Mouse (Mus musculus) stomach, embryonic 14.5 days (tissue): ENCODE data around the gene Herc1. TPM values are rescaled to one million over a fixed set of nuclear protein-coding genes. Genes with fewer than 3 reads are reported as not detected.
"Not testable (repeated sequence)": the region's sequence is repeated elsewhere in the genome, so short reads cannot be mapped to it uniquely, and the experiment has no call there.

Experiments used
- ATAC-seq: fragments of 200-750 bp; cut with Nextera tagmentation; 2 replicates; pipeline ENCODE4 v1.8.0; 2017; ENCODE audit warnings: low read depth, moderate TSS enrichment; ENCODE audit not compliant: insufficient number of reproducible peaks, insufficient read depth, low FRiP score
- H3K27ac ChIP-seq: fragments of 300-500 bp; sonication (generic); 2 replicates; pipeline ENCODE4 v1.5.1; 2014; ENCODE audit warnings: mild to moderate bottlenecking, low read length, moderate library complexity, mixed read lengths
- H3K27me3 ChIP-seq: fragments of 300-500 bp; sonication (generic); 2 replicates; pipeline ENCODE4 v1.6.1; 2014; ENCODE audit warnings: low read length, control low read depth, mixed read lengths; ENCODE audit not compliant: control insufficient read depth, insufficient read depth
- H3K36me3 ChIP-seq: fragments of 300-500 bp; sonication (generic); 2 replicates; pipeline ENCODE4 v1.6.1; 2014; ENCODE audit warnings: mild to moderate bottlenecking, control low read depth, low read length, moderate library complexity, mixed read lengths; ENCODE audit not compliant: control insufficient read depth, insufficient read depth
- H3K4me1 ChIP-seq: fragments of 300-500 bp; sonication (generic); 2 replicates; pipeline ENCODE4 v1.6.1; 2014; ENCODE audit warnings: low read length, control low read depth, mixed read lengths; ENCODE audit not compliant: control insufficient read depth, insufficient read depth
- H3K4me2 ChIP-seq: fragments of 300-500 bp; sonication (generic); replicated peaks from 2 replicates; pipeline ENCODE4 v1.6.1; 2014; ENCODE audit warnings: low read depth, low read length, control low read depth
- H3K4me3 ChIP-seq: fragments of 300-500 bp; sonication (generic); 2 replicates; pipeline ENCODE4 v1.5.1; 2014; ENCODE audit warnings: low read depth, low read length, control low read depth
- H3K9ac ChIP-seq: fragments of 300-500 bp; sonication (generic); replicated peaks from 2 replicates; pipeline ENCODE4 v1.6.1; 2014; ENCODE audit warnings: low read depth, mild to moderate bottlenecking, control low read depth, low read length, moderate library complexity, mixed read lengths
- H3K9me3 ChIP-seq: fragments of 300-500 bp; sonication (generic); 2 replicates; pipeline ENCODE4 v1.6.1; 2016; ENCODE audit warnings: low read depth, low read length, control low read depth; ENCODE audit not compliant: control insufficient read depth
- WGBS: fragments of 180-500 bp; shearing (Covaris S2); extraction: QIAGEN DNeasy Blood & Tissue Kit; methylation state at CpG from one replicate; pipeline ENCODE4 v1.1.7; 2014; 5-methylcytosine and 5-hydroxymethylcytosine counted together
- polyA plus RNA-seq: library from polyadenylated mRNA; unstranded; fragments of >200 nt; fragmentation: Nextera tagmentation; extraction: Ambion mirVana; gene quantifications from 2 replicates; pipeline ENCODE4 v1.2.1, GENCODE M21; 2014

Gene Herc1
- polyA plus RNA-seq, 1 experiment from 2014 or later = 30.7 TPM

- no peak overlapping the region for H3K9ac ChIP-seq
- no peaks in the 10 kb centered on the region for H3K36me3 ChIP-seq
- no peak overlapping the region for H3K4me3 ChIP-seq
- WGBS = 82% methylated on average over 14 of the region's 14 CpGs
- no peaks in the 10 kb centered on the region for H3K9me3 ChIP-seq
- H3K27ac ChIP-seq = no peak overlapping the region
- no peaks in the 10 kb centered on the region for H3K27me3 ChIP-seq
- no peak for ATAC-seq
- H3K4me1 ChIP-seq = no peaks in the 10 kb centered on the region
- no peak overlapping the region for H3K4me2 ChIP-seq
These were observed 10.0 kb downstream of the Herc1 start for GRCm38 (mm10) chr9:66360143-66360690.

DNA sequence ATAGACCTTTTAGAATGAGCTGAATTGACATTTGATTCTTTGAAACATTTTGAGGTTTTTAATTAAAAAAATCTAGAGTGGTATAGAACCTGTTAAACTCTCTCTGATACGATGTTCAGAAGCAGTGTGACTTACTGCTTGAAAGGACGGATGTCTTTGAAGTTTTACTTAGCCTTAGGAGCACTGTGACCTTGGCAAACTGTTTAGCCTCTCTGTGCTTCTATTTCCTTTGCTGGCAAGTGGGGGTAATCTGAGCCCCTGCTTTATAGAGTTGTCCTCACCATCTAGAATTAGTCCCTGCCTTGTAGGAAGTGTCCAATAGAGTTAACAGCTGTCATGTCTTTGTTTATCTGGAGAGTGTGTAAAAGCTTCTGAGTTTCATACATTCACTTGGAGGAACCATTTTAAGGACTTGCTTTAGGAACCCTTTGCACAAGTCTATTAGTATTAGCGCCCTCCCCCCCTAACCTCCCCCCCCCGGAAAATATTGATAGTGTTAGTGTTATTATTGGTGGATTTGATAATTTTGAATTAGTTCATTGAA, 18.7 kb downstream of the Herc1 start:
- Histone ChIP-seq H3K4me3 (no peak overlapping the region), H3K9me3 (no peaks in the 10 kb centered on the region), H3K4me2 (no peak overlapping the region), H3K27me3 (no peaks in the 10 kb centered on the region), H3K4me1 (no peaks in the 10 kb centered on the region), H3K9ac (no peak overlapping the region), H3K27ac (no peak overlapping the region), H3K36me3 (peaks cover 9% of the 10 kb centered on the region)
- ATAC-seq = no peak
- WGBS = 70% methylated on average over 4 of the region's 4 CpGs

DNA sequence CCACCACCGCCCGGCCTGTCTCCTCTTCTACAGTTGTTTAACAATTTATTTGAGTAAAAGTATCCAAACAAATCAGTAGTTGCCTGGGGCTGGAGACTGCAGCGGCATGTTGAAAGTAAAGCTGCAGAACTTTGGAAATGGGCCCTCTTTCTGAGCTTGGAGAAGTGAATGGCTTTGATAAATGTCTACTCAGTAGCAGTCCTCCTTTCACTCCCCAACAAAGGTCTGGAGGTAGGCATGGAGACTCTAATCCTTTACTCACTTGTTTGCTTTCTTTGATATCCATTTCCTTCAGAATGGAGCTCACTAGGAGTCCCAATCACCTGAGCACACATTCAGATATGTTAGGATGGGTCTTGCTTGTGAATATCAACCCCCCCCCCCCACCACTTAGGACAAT, 20.1 kb downstream of the Herc1 start:
- no peaks in the 10 kb centered on the region for H3K27me3 ChIP-seq
- no peak overlapping the region for H3K4me3 ChIP-seq
- no peaks in the 10 kb centered on the region for H3K9me3 ChIP-seq
- H3K36me3 ChIP-seq = peaks cover 9% of the 10 kb centered on the region
- no peaks in the 10 kb centered on the region for H3K4me1 ChIP-seq
- H3K27ac ChIP-seq = no peak overlapping the region
- H3K4me2 ChIP-seq = no peak overlapping the region
- H3K9ac ChIP-seq = no peak overlapping the region
- ATAC-seq = no peak
- 61% methylated on average over 3 of the region's 3 CpGs for WGBS

DNA sequence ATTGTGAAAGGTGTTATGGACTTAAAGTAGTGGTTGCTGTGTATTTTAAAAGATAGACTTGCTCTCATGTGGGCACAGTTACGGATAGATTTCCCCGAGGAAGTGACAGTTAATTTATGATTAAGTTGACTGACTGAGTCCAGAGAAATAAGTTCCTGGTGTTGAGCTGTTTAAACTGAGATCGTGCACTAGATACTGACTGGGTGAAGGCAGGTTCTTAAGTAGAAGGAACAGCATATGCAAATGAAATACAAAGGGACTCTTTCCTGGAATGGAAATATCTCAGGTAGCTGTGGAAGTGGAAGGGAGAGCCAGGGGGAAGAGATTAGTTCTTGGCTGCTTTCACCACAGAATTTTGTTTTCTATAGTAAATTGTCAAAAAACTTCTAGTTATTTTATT, 20.6 kb downstream of the Herc1 start:
- no peaks in the 10 kb centered on the region for H3K4me1 ChIP-seq
- ATAC-seq = no peak
- no peaks in the 10 kb centered on the region for H3K27me3 ChIP-seq
- no peak overlapping the region for H3K9ac ChIP-seq
- peaks cover 9% of the 10 kb centered on the region for H3K36me3 ChIP-seq
- H3K4me3 ChIP-seq = no peak overlapping the region
- no peak overlapping the region for H3K27ac ChIP-seq
- WGBS = 39% methylated on average over 3 of the region's 3 CpGs
- no peak overlapping the region for H3K4me2 ChIP-seq
- no peaks in the 10 kb centered on the region for H3K9me3 ChIP-seq

DNA sequence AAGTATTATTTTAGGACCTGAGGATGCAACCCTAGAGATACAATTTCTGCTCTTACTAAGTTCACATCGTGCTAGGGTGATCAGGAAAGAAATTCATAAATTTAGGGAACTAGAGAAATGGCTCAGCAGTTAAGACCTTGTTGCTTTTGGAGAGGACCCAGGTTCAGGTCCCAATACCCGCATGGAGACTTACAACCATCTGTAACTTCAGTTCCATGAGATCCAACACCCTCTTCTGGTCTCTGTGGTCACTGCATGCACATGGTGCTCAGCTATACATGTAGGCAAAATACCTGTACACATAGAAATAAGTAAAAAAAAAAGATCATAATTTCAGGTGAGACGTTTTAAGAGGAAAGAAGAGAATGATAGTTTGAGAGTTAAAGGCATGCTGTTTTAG, 23.2 kb downstream of the Herc1 start:
- no peak overlapping the region for H3K4me3 ChIP-seq
- ATAC-seq = no peak
- H3K27ac ChIP-seq = no peak overlapping the region
- H3K9me3 ChIP-seq = no peaks in the 10 kb centered on the region
- no peak overlapping the region for H3K9ac ChIP-seq
- H3K36me3 ChIP-seq = peaks cover 9% of the 10 kb centered on the region
- H3K4me2 ChIP-seq = no peak overlapping the region
- H3K27me3 ChIP-seq = no peaks in the 10 kb centered on the region
- H3K4me1 ChIP-seq = no peaks in the 10 kb centered on the region
- WGBS = 91% methylated on average over 3 of the region's 3 CpGs

DNA sequence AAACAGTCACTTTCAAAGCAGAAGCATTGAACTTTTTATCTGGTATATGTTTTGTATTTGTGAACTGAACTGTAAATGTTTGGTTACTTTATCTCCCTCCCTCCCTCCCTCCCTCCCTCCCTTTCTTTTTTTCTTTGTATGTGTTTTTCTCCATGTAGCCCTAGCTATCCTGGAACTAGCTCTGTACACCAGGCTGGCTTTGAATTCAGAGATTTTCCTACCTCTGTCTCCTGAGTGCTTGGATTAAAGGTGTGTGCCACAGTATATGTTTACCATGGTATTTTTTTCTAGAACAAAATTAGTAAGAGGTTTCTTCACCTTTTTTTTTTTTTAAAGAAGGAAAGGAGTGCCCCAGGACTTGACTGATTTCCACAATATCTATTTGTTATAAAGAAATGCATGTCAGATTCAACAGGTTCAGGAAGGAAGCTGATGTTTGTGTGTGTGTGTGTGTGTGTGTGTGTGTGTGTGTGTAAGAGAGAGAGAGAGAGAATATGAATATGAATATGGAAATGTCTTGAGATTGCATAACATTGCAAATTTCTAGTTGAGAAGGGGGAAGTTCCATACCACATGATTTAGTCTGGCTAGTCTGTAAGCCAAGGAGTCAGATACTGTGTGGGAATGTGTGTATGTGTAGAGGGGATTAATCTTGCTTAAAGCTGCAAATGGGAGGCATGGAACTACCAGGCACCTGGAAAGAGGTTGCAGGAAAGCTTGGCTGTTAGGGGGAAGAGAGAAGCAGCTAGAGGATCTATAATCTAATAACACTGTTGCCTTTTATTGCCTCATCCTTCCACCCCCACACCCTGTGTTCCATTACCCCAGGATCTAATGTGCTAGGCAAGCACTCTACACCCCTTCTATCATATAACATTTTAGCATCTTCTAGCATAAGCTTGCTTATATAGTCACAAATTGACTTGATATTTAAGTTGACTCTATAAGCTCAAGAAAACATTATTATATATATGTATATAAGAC, 24.5 kb downstream of the Herc1 start:
- no peaks in the 10 kb centered on the region for H3K9me3 ChIP-seq
- H3K4me2 ChIP-seq = no peak overlapping the region
- H3K4me3 ChIP-seq = no peak overlapping the region
- no peak overlapping the region for H3K9ac ChIP-seq
- no peaks in the 10 kb centered on the region for H3K27me3 ChIP-seq
- H3K4me1 ChIP-seq = no peaks in the 10 kb centered on the region
- H3K27ac ChIP-seq = no peak overlapping the region
- H3K36me3 ChIP-seq = peaks cover 9% of the 10 kb centered on the region
- no peak for ATAC-seq

- H3K4me1 ChIP-seq = no peaks in the 10 kb centered on the region
- H3K27me3 ChIP-seq = no peaks in the 10 kb centered on the region
- WGBS = 86% methylated on average over 3 of the region's 3 CpGs
- no peak overlapping the region for H3K4me2 ChIP-seq
- H3K9me3 ChIP-seq = no peaks in the 10 kb centered on the region
- no peak overlapping the region for H3K4me3 ChIP-seq
- no peak overlapping the region for H3K27ac ChIP-seq
- H3K36me3 ChIP-seq = peaks cover 6% of the 10 kb centered on the region; the same call in 1 of the 2 replicates
- no peak for ATAC-seq
- no peak overlapping the region for H3K9ac ChIP-seq
These were observed 33.2 kb downstream of the Herc1 start for GRCm38 (mm10) chr9:66383417-66383816.

DNA sequence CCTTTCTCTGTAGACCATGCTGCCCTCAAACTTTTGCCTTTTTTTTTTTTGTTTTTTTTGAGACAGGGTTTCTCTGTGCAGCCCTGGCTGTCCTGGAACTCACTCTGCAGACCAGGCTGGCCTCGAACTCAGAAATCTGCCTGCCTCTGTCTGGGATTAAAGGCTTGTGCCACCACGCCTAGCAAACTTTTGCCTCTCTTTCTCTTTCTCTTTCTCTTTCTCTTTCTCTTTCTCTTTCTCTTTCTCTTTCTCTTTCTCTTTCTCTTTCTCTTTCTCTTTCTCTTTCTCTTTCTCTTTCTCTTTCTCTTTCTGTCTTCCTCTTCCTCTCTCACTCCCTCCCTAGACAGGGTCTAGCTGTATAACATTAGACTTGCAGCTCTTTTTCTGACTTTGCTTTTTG, 40.1 kb downstream of the Herc1 start:
- 94% methylated on average over 2 of the region's 2 CpGs for WGBS

More for the DNA sequence above, 40.1 kb downstream of the Herc1 start:
- not testable (repeated sequence) for ATAC-seq, H3K27ac ChIP-seq, H3K4me1 ChIP-seq, H3K9me3 ChIP-seq, H3K27me3 ChIP-seq, H3K4me2 ChIP-seq, H3K4me3 ChIP-seq, H3K9ac ChIP-seq
- H3K36me3 ChIP-seq = peaks cover 12% of the 10 kb centered on the region
